In genomic region chr5:29471396-29471795, GRCm38 (mm10) we compare ENCODE assay signal across 26 mouse cellular contexts. TPM values are rescaled to one million over a fixed set of nuclear protein-coding genes. Genes with fewer than 3 reads are reported as not detected.
"Had no signal": no experiment of that assay in that cellular context is flagged by ENCODE, and none has a peak within 500 bp of the region (broad histone marks: within the 10 kb centered on the region; RNA-seq: fewer than 3 reads in every experiment).

No protein-coding gene starts in this region.

- H3K27ac ChIP-seq: kidney, embryonic 15.5 days; left cerebral cortex, adult 2 months; limb, embryonic 13.5 days; liver, embryonic 12.5 days; liver, embryonic 15.5 days; lung, embryonic 15.5 days; midbrain, embryonic 12.5 days; neural tube, embryonic 12.5 days; stomach, postnatal 0 days had no signal

- H3K4me1 ChIP-seq: lung, embryonic 15.5 days had no signal

- H3K4me2 ChIP-seq: kidney, embryonic 15.5 days; limb, embryonic 13.5 days; liver, embryonic 12.5 days; liver, embryonic 15.5 days; lung, embryonic 15.5 days; midbrain, embryonic 12.5 days; neural tube, embryonic 12.5 days had no signal

- H3K4me3 ChIP-seq: kidney, embryonic 15.5 days; left cerebral cortex, adult 2 months; limb, embryonic 13.5 days; liver, embryonic 12.5 days; liver, embryonic 15.5 days; lung, embryonic 15.5 days; megakaryocyte, embryonic 14.5 days; midbrain, embryonic 12.5 days; neural tube, embryonic 12.5 days had no signal

- H3K36me3 ChIP-seq: kidney, embryonic 15.5 days; limb, embryonic 13.5 days; liver, embryonic 12.5 days; liver, embryonic 15.5 days; lung, embryonic 15.5 days; midbrain, embryonic 12.5 days; neural tube, embryonic 12.5 days had no signal

- DNase-seq: kidney, adult 8-10 months; kidney, postnatal 10 days; kidney, postnatal 36 days; layer of hippocampus, postnatal 36 days; liver; lung, adult 18-20 months; lung, postnatal 10 days; lung, postnatal 36 days; thymus, adult 2 months; thymus, postnatal 14 days; thymus, postnatal 4 days had no signal

- ATAC-seq: liver, embryonic 12.5 days had no signal

- H3K9ac ChIP-seq: kidney, embryonic 15.5 days; limb, embryonic 13.5 days; liver, embryonic 12.5 days; liver, embryonic 15.5 days; lung, embryonic 15.5 days; midbrain, embryonic 12.5 days; neural tube, embryonic 12.5 days had no signal

- H3K9me3 ChIP-seq: kidney, embryonic 15.5 days; limb, embryonic 13.5 days; liver, embryonic 12.5 days; liver, embryonic 15.5 days; lung, embryonic 15.5 days; megakaryocyte, embryonic 14.5 days; midbrain, embryonic 12.5 days; neural tube, embryonic 12.5 days had no signal

RNA-seq across cellular contexts. Expression of gene Mnx1, which starts 6.9 kb away (rescaled TPM):
- total RNA-seq: layer of hippocampus, postnatal 10 days; layer of hippocampus, postnatal 36 days; left cerebral cortex, adult 2 months; left cerebral cortex, postnatal 10 days; left cerebral cortex, postnatal 36 days; midbrain, postnatal 0 days; neutrophil, adult 5-6 weeks had no signal
- polyA plus RNA-seq: kidney, embryonic 15.5 days; liver, embryonic 12.5 days; liver, embryonic 15.5 days; lung, embryonic 15.5 days; midbrain, embryonic 12.5 days; midbrain, postnatal 0 days had no signal
